Mouse (Mus musculus): ENCODE results near the gene Lmtk3. TPM values are rescaled to one million over a fixed set of nuclear protein-coding genes. Genes with fewer than 3 reads are reported as not detected.

Lmtk3 gene
- total RNA-seq, 1 experiment from 2014 or later: not detected

GRCm38 (mm10) chr7:45775237-45775636 is 8.3 kb upstream of the Lmtk3 start:
- no peak for ATAC-seq (ENCODE audit: extremely low read depth, insufficient number of reproducible peaks, low FRiP score, poor library complexity, severe bottlenecking)

GRCm38 (mm10) chr7:45779081-45779641 is 4.4 kb upstream of the Lmtk3 start:
- peak; percentile 59 for ATAC-seq (ENCODE audit: extremely low read depth, insufficient number of reproducible peaks, low FRiP score, poor library complexity, severe bottlenecking)

- ATAC-seq (ENCODE audit: extremely low read depth, insufficient number of reproducible peaks, low FRiP score, poor library complexity, severe bottlenecking): no peak
Measured at GRCm38 (mm10) chr7:45782271-45782670, 1.3 kb upstream of the Lmtk3 start.

- ATAC-seq (ENCODE audit: extremely low read depth, insufficient number of reproducible peaks, low FRiP score, poor library complexity, severe bottlenecking): no peak
Measured at GRCm38 (mm10) chr7:45784524-45785372, 1.2 kb downstream of the Lmtk3 start, which contains the start of gene Sult2b1. Sult2b1 (minus strand) TSS chr7:45784669.

- no peak for ATAC-seq (ENCODE audit: extremely low read depth, insufficient number of reproducible peaks, low FRiP score, poor library complexity, severe bottlenecking)
Measured at GRCm38 (mm10) chr7:45785388-45786135, 2.0 kb downstream of the Lmtk3 start.

GRCm38 (mm10) chr7:45786136-45786578 is 2.6 kb downstream of the Lmtk3 start:
- no peak for ATAC-seq (ENCODE audit: extremely low read depth, insufficient number of reproducible peaks, low FRiP score, poor library complexity, severe bottlenecking)

GRCm38 (mm10) chr7:45786661-45787413 is 3.3 kb downstream of the Lmtk3 start:
- ATAC-seq (ENCODE audit: extremely low read depth, insufficient number of reproducible peaks, low FRiP score, poor library complexity, severe bottlenecking): no peak

GRCm38 (mm10) chr7:45787642-45788041 is 4.1 kb downstream of the Lmtk3 start:
- ATAC-seq (ENCODE audit: extremely low read depth, insufficient number of reproducible peaks, low FRiP score, poor library complexity, severe bottlenecking): no peak

DNA sequence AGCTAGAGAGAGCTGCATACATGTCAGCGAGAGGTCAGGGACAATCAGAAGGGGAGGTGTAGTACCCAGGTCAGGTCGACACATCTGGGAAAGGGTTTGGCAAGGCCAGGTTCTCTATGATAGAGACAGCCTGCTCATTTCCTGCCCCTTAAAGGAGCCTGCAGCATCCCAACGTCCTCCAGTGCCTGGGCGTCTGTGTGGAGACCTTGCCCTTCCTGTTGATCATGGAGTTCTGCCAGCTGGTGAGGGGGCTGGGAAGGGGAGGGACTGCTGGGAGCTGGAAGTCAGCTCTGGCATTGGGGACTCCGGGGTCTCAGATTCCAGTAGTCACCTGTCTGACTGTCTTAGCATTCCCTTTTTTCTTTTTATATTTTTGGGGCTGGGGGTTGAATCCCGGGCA is 7.2 kb downstream of the Lmtk3 start:
- no peak for ATAC-seq (ENCODE audit: extremely low read depth, insufficient number of reproducible peaks, low FRiP score, poor library complexity, severe bottlenecking)

GRCm38 (mm10) chr7:45791756-45792490 is 8.4 kb downstream of the Lmtk3 start:
- ATAC-seq (ENCODE audit: extremely low read depth, insufficient number of reproducible peaks, low FRiP score, poor library complexity, severe bottlenecking): no peak

DNA sequence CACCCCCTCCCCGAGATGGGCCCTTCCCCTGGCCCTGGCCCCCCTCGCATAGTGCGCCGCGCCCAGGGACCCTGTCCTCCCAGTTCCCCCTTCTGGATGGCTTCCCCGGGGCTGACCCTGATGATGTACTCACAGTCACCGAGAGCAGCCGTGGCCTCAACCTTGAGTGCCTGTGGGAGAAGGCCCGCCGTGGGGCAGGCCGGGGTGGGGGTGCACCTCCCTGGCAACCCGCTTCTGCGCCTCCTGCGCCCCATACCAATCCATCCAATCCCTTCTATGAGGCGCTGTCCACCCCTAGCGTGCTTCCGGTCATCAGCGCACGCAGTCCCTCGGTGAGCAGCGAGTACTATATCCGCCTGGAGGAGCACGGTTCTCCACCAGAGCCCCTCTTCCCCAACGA is 9.7 kb downstream of the Lmtk3 start:
- no peak for ATAC-seq (ENCODE audit: extremely low read depth, insufficient number of reproducible peaks, low FRiP score, poor library complexity, severe bottlenecking)

GRCm38 (mm10) chr7:45793969-45794585 is 10.5 kb downstream of the Lmtk3 start:
- ATAC-seq (ENCODE audit: extremely low read depth, insufficient number of reproducible peaks, low FRiP score, poor library complexity, severe bottlenecking): no peak

DNA sequence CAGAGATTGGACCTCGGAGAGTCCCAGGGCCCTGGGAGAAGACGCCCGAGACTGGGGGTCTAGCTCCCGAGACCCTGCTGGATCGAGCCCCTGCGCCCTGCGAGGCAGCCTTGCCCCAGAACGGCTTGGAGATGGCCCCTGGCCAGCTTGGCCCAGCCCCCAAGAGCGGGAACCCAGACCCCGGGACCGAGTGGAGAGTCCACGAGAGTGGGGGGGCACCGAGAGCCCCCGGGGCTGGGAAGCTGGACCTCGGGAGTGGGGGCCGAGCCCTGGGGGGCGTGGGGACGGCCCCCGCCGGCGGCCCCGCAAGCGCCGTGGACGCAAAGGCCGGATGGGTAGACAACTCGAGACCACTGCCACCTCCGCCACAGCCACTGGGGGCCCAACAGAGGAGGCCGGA is 11.4 kb downstream of the Lmtk3 start:
- no peak for ATAC-seq (ENCODE audit: extremely low read depth, insufficient number of reproducible peaks, low FRiP score, poor library complexity, severe bottlenecking)

- ATAC-seq (ENCODE audit: extremely low read depth, insufficient number of reproducible peaks, low FRiP score, poor library complexity, severe bottlenecking): no peak
Measured at GRCm38 (mm10) chr7:45796950-45797349, 13.4 kb downstream of the Lmtk3 start.

GRCm38 (mm10) chr7:45797661-45798510 is 14.3 kb downstream of the Lmtk3 start:
- ATAC-seq (ENCODE audit: extremely low read depth, insufficient number of reproducible peaks, low FRiP score, poor library complexity, severe bottlenecking): no peak

- no peak for ATAC-seq (ENCODE audit: extremely low read depth, insufficient number of reproducible peaks, low FRiP score, poor library complexity, severe bottlenecking)
Measured at GRCm38 (mm10) chr7:45798511-45798836, 14.9 kb downstream of the Lmtk3 start.

DNA sequence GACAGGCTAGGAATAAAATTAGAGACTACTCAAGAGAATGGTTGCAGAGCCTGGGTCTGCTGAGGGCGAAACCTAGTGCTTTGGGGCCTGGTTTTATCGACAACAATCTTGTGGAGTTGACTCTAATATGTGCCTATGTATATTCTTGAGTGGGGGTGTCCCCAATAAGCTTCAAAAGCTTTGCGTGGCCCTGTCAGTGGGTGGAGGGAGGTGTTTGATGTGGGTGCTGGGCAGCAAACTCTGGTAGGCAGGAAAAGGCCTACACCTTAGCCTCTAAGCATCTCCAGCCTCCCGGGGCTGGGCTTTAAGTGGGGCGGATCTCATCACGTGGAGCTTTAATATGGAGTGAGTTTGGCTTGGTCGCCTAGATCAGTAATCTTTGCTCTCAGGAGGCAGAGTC is 15.4 kb downstream of the Lmtk3 start:
- ATAC-seq (ENCODE audit: extremely low read depth, insufficient number of reproducible peaks, low FRiP score, poor library complexity, severe bottlenecking): no peak
